Mouse (Mus musculus): Measurements from ENCODE around the gene Adar.
A peak's percentile ranks its signal among the peaks of the same experiment; 100 is the strongest.

Adar gene

GRCm38 (mm10) chr3:89730350-89731331 lies 15.8 kb downstream of the Adar start:
- DNase-seq (ENCODE audit: low spot score in 2 of 2) = peak; percentile 37 to 43

GRCm38 (mm10) chr3:89732091-89732490 lies 17.3 kb downstream of the Adar start:
- no peak for DNase-seq (ENCODE audit: low spot score in 2 of 2)

- DNase-seq (ENCODE audit: low spot score in 2 of 2) = no peak
These were observed 23.7 kb downstream of the Adar start for GRCm38 (mm10) chr3:89738509-89738908.

- no peak for DNase-seq (ENCODE audit: low spot score in 2 of 2)
These were observed 37.5 kb downstream of the Adar start for GRCm38 (mm10) chr3:89752307-89752706.

GRCm38 (mm10) chr3:89755283-89755682 lies 40.5 kb downstream of the Adar start:
- no peak for DNase-seq (ENCODE audit: low spot score in 2 of 2)

- no peak for DNase-seq (ENCODE audit: low spot score in 2 of 2)
These were observed 43.0 kb downstream of the Adar start for GRCm38 (mm10) chr3:89757851-89758250.

GRCm38 (mm10) chr3:89759786-89760185 lies 45.0 kb downstream of the Adar start:
- no peak for DNase-seq (ENCODE audit: low spot score in 2 of 2)

GRCm38 (mm10) chr3:89764119-89764724 lies 49.4 kb downstream of the Adar start, which contains the start of gene Chrnb2:
Gene Chrnb2, minus strand, starts transcription at chr3:89764632.
- DNase-seq (ENCODE audit: low spot score in 2 of 2) = peak; percentile 55 to 57

- DNase-seq (ENCODE audit: low spot score in 2 of 2) = no peak
These were observed 54.8 kb downstream of the Adar start for GRCm38 (mm10) chr3:89769584-89769983.

- no peak for DNase-seq (ENCODE audit: low spot score in 2 of 2)
These were observed 55.7 kb downstream of the Adar start for GRCm38 (mm10) chr3:89770425-89771002.

GRCm38 (mm10) chr3:89772588-89772967 lies 57.8 kb downstream of the Adar start:
- peak; percentile 79 to 85 for DNase-seq (ENCODE audit: low spot score in 2 of 2)

- DNase-seq (ENCODE audit: low spot score in 2 of 2) = peak; percentile 98 to 99
These were observed 58.3 kb downstream of the Adar start, which contains the start of gene Ube2q1 for GRCm38 (mm10) chr3:89772968-89773709. Gene Ube2q1, plus strand, starts transcription at chr3:89773616.

GRCm38 (mm10) chr3:89773740-89774211 lies 59.0 kb downstream of the Adar start:
- no peak for DNase-seq (ENCODE audit: low spot score in 2 of 2)

GRCm38 (mm10) chr3:89774236-89774960 lies 59.6 kb downstream of the Adar start:
- DNase-seq (ENCODE audit: low spot score in 2 of 2) = no peak

- no peak for DNase-seq (ENCODE audit: low spot score in 2 of 2)
These were observed 61.2 kb downstream of the Adar start for GRCm38 (mm10) chr3:89776001-89776400.

- DNase-seq (ENCODE audit: low spot score in 2 of 2) = no peak
These were observed 65.3 kb downstream of the Adar start for GRCm38 (mm10) chr3:89780102-89780501.

GRCm38 (mm10) chr3:89781640-89782039 lies 66.8 kb downstream of the Adar start:
- no peak for DNase-seq (ENCODE audit: low spot score in 2 of 2)

GRCm38 (mm10) chr3:89784991-89785753 lies 70.3 kb downstream of the Adar start:
- peak; percentile 60 to 70 for DNase-seq (ENCODE audit: low spot score in 2 of 2)

- DNase-seq (ENCODE audit: low spot score in 2 of 2) = no peak
These were observed 71.5 kb downstream of the Adar start for GRCm38 (mm10) chr3:89786275-89786674.

All from frontal cortex, postnatal 36 days (tissue).